Mouse (Mus musculus) c-Kit-positive CD71-negative TER-119-negative erythroid progenitor cells, embryonic 14.5 days (primary cell): ENCODE measurements around the gene Thoc2.
"Not testable (repeated sequence)": the region's sequence is repeated elsewhere in the genome, so short reads cannot be mapped to it uniquely, and the experiment has no call there.

ENCODE experiments used
- DNase-seq: peaks from one replicate; pipeline ENCODE4 v3.0.0-alpha.2; 2013; ENCODE audit warnings: low read depth

Gene Thoc2

GRCm38 (mm10) chrX:41920574-41920973 lies at the start of gene Thoc2:
Gene Thoc2, minus strand, starts transcription at chrX:41920674.
- DNase-seq: no peak

GRCm38 (mm10) chrX:41970096-41970495 lies 49.6 kb upstream of the Thoc2 start:
- no peak for DNase-seq

DNA sequence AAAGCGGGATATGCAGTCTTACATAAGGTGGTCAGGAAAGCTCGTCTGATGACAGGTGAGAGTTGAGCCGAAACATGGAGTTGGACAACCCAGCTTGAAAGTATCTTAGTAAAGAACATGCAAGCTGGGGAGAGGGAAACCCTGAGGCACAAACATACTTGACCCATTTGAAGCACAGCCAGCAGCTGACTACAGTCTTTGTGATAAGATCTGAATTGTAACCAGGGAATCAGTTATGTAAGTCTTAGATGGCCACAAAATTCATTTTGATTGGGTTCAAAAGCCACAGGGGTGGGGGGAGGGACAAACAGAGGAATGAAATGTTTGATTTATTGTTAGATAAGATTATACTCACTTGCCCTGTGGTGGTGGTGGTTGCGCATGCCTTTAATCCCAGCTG lies 48.9 kb upstream of the Thoc2 start:
- DNase-seq: no peak

DNA sequence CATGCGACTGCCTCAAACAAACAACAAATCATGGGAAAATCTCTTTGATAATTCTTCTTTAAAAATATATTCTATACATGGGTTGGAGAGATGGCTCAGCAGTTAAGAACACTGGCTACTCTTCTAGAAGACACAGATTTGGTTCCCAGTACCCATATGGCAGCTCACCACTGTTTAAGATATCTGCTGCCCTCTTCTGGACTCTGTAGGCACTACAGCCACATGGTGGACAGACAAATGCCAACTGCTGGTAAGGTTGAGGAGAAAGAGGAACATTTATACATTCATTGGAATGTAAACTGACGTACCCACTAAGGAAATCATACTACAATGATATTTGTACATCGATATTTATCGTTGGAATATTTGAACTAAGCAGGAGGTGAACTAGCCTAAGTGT lies 36.7 kb upstream of the Thoc2 start:
- peak; percentile 12 for DNase-seq

GRCm38 (mm10) chrX:41941840-41942239 lies 21.4 kb upstream of the Thoc2 start:
- no peak for DNase-seq

- not testable (repeated sequence) for DNase-seq
Observed at GRCm38 (mm10) chrX:41931821-41932220, 11.3 kb upstream of the Thoc2 start.

DNA sequence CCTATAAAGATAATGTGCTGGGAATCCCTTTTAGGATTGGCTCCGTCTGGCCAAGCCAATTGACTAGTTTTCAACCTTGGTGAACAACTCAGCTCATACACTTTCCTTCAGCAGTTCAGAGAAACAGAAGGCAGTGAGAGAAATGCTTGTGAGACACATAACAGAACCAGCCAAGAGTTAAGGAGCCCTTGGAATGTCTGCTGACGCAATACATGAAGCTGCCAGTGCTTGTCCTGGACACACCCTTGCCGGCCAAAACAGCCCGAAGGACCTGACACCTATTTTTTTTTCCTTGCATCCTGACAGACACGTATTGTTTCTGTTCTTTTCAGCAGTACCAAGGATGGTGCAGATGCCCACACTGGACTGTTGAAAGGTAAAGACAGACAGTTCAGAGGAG lies 4.2 kb upstream of the Thoc2 start:
- DNase-seq: no peak

DNA sequence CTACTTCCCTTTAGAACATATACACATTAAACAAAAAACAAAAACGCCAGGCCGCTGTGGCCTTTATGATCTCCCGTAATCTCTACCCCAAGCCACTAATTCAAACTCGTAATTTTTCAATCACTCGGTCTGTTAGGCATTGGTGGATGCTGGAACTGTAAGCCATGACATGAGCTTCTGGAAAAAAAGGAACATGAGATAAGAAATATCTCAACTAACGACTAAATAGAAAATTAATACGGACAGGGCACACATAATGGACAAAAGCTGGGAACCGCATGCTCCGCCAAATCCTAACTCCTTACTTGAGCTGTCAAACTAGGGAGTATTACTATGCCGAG lies 8.4 kb downstream of the Thoc2 start:
- DNase-seq: no peak

DNA sequence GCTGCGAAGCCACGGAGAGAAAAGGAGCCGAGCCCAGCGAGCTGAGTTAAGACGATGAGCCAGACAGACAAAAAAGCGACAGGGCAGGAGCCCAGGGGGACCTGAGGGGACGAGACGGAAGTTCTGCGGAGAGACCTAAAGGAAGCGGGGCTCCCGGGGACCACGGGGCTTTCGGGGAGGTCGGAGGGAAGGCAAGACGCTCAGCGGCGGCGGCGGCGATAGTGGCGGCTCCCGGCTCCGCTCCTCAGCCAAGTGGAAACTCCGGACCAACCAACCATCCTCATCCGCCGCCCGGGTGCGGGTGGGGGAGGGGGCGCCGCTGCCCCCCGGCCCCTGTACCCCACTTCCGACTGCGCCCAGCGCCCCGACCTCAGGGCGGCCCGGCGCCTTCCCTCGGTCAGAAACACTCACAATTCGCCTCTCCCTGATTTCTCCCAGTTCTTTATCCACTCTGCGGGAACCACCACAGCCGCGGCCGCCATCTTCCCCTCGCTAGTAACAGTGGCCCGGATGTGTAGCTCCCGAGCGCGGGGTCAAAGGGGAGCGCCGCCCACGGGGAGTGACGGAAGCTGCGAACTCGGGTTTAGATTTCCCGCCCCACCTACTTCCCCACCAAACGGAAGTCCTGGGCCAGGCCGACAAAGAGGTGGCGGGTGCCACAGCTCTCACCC lies 8.9 kb downstream of the Thoc2 start:
- peak; percentile 68 for DNase-seq

DNA sequence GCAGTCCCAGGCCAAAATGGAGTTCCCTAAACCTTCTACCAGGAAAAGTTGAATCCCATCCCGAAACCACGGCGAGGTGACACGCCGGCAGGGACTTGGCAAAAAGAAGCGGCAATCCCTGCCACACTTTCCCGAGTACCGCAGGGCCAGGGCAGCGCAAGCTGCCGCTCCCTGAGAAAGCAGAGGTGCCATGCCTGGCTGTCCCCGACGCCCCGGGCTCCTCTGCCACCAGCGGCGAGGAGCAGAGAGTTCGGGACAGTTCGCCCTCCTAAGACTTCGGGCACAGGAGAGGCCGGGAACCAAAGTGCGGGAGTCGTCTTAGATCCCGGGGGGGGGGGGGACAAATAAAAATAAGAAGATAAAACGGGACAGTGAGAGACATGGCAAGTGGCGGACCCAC lies 9.5 kb downstream of the Thoc2 start:
- DNase-seq: no peak

GRCm38 (mm10) chrX:41910471-41910870 lies 10.0 kb downstream of the Thoc2 start:
- no peak for DNase-seq

DNA sequence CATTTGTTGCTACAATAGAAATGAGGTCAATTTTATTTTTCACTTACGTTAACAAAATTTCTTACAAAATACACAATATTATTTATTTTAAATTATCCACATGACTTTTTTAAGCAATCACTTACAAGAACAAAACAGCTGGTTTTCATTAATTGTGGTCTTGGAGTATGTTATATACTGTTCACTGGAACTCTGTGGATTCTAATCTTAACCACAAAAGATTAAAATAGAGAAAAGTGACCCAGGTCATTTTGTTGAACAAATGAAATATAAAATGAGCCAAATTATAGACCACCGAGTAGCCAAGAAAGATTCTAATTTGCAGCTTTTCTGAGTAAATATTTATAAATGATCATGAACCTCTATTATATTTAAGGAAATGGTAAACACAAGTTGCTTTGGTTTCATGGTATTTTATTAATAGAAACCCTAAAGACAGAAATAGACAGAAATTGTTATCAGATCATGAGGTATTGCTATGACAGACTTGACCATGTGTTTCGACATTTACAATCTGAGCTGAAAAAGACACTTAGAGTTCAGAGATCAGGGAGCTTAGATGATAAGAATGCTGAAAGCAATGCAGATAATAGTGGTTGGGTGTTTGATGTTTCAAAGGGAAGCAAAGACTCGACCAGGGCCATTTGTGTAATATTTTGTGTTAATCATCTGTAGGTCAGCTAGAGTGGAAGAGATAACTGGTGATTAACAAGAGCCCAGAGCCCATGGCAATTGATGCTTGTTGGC lies 35.5 kb downstream of the Thoc2 start:
- DNase-seq: no peak

- DNase-seq: no peak
Observed at GRCm38 (mm10) chrX:41876581-41876980, 43.9 kb downstream of the Thoc2 start.

DNA sequence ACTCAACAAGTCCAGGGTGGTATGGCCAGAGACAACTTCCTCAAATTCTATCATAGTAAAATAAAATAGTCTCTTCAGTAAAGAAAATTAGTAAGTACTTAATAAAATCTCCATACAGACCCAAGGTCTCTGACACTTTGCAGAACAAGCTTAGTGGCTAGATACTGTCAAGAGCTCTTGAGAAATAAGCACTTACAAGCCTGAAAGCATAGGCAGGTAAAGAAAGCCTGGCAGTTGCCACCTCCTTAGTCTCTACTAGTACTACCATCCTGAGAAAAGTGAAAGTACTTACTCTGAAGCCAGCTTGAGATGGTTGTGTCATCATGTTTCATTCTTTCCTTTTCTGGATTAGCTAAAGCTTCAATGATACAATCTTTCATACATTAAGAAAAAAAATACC lies 82.7 kb downstream of the Thoc2 start:
- no peak for DNase-seq

GRCm38 (mm10) chrX:41805592-41805991 lies 114.9 kb downstream of the Thoc2 start:
- no peak for DNase-seq

- no peak for DNase-seq
Observed at GRCm38 (mm10) chrX:41793303-41793702, 127.2 kb downstream of the Thoc2 start.
